Mouse (Mus musculus) E14TG2a.4 (cell line): ENCODE measurements around the gene Gm13040.
"Not testable (repeated sequence)": the region's sequence is repeated elsewhere in the genome, so short reads cannot be mapped to it uniquely, and the experiment has no call there.

ENCODE experiments used
- CTCF ChIP-seq: conservative IDR thresholded peaks from 2 replicates; pipeline ENCODE4 v1.5.1; 2014; ENCODE audit warnings: low read length
- NANOG ChIP-seq: IDR thresholded peaks from 2 replicates; pipeline ENCODE4 v1.6.1; 2014; ENCODE audit warnings: borderline replicate concordance, low read length, mixed read lengths

GRCm38 (mm10) chr4:143551400-143551799 is 15.6 kb downstream of the Gm13040 start, which contains the start of the genes BC080695 and Gm13057:
- TF ChIP-seq CTCF, NANOG: not testable (repeated sequence)
